Mouse (Mus musculus): Measurements from ENCODE around the gene Gje1. TPM values are rescaled to one million over a fixed set of nuclear protein-coding genes. Genes with fewer than 3 reads are reported as not detected.

The Gje1 gene
- total RNA-seq (2023) = not detected

DNA sequence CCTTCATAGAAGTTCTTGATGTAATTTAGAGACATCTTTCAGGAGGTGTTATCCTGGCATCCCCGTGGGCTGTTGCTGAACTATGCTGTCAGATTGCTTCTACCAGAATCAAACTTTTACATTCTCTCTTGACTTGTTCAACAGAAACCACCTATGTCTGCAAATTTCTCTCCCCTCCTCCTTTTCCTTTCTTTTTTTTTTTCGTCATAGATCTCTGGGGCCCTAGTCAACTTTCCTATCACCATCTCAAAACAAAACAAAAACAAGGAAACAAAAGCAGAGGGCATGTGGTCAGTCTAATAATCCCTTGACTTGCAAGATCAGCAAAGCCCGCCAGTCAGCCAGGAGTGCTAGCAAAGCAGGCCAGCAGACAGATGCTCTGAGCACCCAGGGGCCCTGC lies at the start of gene Gje1:
Gje1 (minus strand) TSS at position 101 of the 400 bp plus-strand sequence.

DNA sequence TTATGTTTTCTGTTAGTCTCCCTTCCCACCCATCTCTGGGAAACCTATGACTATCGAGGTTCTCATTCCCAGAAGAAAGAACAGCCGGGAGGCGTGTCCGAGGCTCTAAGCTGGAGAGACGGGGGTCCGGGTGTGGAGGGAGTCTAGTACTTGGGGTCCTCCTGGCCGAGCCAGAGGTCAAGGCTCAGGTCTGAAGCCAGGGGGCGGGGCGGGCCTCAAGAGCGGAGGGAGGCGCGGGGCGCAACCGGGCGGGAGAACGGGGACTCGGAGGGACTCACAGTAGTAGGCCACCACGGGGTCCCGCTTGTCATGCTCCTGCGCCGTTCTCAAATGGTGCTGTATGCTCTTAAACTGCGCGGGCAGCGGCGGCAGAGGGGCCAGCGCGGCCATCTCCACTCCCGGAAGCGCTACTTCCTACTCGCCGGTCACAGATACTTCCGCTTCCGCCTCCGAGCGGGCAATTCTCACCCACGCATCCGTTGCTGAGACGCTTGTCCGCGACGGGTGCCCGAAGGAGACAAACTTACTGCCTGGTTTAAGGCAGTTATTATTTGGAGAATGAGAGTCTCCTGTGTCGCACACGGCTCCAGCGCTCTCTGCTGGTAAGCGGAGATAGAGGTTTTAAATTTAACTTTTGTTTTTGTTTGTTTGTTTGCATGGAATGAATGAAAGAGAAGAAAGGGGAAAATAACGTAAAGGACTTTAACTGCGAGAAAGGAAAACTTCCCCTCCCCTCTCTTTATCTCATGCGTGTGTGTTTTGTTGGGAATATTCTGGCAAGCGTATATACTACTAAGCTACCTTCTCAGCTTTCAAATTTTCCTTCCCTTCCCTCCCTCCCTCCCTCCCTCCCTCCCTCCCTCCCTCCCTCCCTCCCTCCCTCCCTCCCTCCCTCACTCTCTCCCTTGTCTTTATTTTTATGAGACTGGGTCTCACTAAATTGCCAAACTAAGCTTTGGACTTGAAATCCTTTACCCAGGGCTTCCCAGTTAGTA lies 12.6 kb downstream of the Gje1 start, which contains the start of the genes Vta1 and Nmbr:
Vta1 (minus strand) TSS at position 489 of the 995 bp plus-strand sequence.
Nmbr (plus strand) TSS at position 520 of the 995 bp plus-strand sequence.

Other genes with a start within 250 kb of the Gje1 start
- gene Adgrg6, start 172.6 kb downstream of the Gje1 start, total RNA-seq (2023) = not detected
- 59.5 TPM for gene Vta1, start 12.7 kb downstream of the Gje1 start, total RNA-seq (2023)
- not detected for gene Nmbr, start 12.6 kb downstream of the Gje1 start, total RNA-seq (2023)

All from CD8-positive naive resting alpha-beta T cell, adult 57 days (primary cell).